Mouse (Mus musculus) CH12.LX (cell line): Measurements from ENCODE around the gene Camta1. TPM values are rescaled to one million over a fixed set of nuclear protein-coding genes. Genes with fewer than 3 reads are reported as not detected.

Source experiments
- DNase-seq: peaks from one replicate; pipeline ENCODE4 v3.0.0-alpha.2; 2013; ENCODE audit errors: extremely low read depth
- H3K27ac ChIP-seq: 2 replicates; pipeline ENCODE4 v1.5.1; 2012; ENCODE audit warnings: low read depth, mild to moderate bottlenecking, control low read depth, moderate library complexity; ENCODE audit not compliant: insufficient read depth
- H3K27me3 ChIP-seq: replicated peaks from 2 replicates; pipeline ENCODE3; 2012; ENCODE audit warnings: inconsistent platforms
- H3K36me3 ChIP-seq, 2 experiments: replicated peaks in 1 of 2; 2 replicates each; pipeline versions ENCODE3 to v1.6.1; 2012; ENCODE audit warnings: inconsistent platforms in 1 of 2, low read length in 1 of 2, mild to moderate bottlenecking in 1 of 2, mixed read lengths in 1 of 2, moderate library complexity in 1 of 2; ENCODE audit not compliant: control insufficient read depth in 1 of 2, insufficient read depth in 1 of 2
- H3K4me1 ChIP-seq, 2 experiments: 2 replicates each; pipeline ENCODE4 v1.6.1; 2012; ENCODE audit warnings: inconsistent platforms in 1 of 2, moderate library complexity in 1 of 2; ENCODE audit not compliant: insufficient read depth in 2 of 2, control insufficient read depth in 1 of 2
- H3K4me2 ChIP-seq: 2 replicates; pipeline ENCODE4 v1.6.1; 2012; ENCODE audit warnings: low read depth, mild to moderate bottlenecking, control low read depth; ENCODE audit not compliant: poor library complexity, insufficient read depth, severe bottlenecking
- H3K4me3 ChIP-seq, 3 experiments: fragments of 150-350 bp in 1 of 3; sonication (generic) in 1 of 3; replicated peaks in 1 of 3; 2 replicates each; pipeline versions ENCODE3 to v1.5.1; 2011 to 2012; ENCODE audit warnings: low read depth in 2 of 3, low read length in 2 of 3, mild to moderate bottlenecking in 2 of 3, moderate library complexity in 2 of 3, control low read depth in 1 of 3, improper control_type of control experiment in 1 of 3, inconsistent platforms in 1 of 3, mixed read lengths in 1 of 3; ENCODE audit not compliant: poor library complexity in 1 of 3
- H3K79me2 ChIP-seq: replicated peaks from 2 replicates; pipeline ENCODE4 v1.6.1; 2012; ENCODE audit warnings: mild to moderate bottlenecking, moderate library complexity; ENCODE audit not compliant: control insufficient read depth, poor library complexity, insufficient read depth, severe bottlenecking; ENCODE audit errors: extremely low read depth
- H3K9ac ChIP-seq: 2 replicates; pipeline ENCODE4 v1.6.1; 2012; ENCODE audit warnings: low read depth, mild to moderate bottlenecking, control low read depth, moderate library complexity; ENCODE audit not compliant: insufficient read depth
- H3K9me3 ChIP-seq: replicated peaks from 2 replicates; pipeline ENCODE3; 2012; ENCODE audit warnings: low read length, inconsistent platforms, mixed read lengths
- CHD1 ChIP-seq: IDR thresholded peaks from 2 replicates; pipeline ENCODE4 v1.6.1; 2012; ENCODE audit warnings: low read depth, low read length, improper control_type of control experiment, inconsistent platforms
- CTCF ChIP-seq, 2 experiments: IDR thresholded peaks in 1 of 2; conservative IDR thresholded peaks in 1 of 2; 2 replicates each; pipeline ENCODE4 v1.5.1; 2011 to 2012; ENCODE audit warnings: low read depth in 2 of 2, low read length in 2 of 2, improper control_type of control experiment in 1 of 2, inconsistent platforms in 1 of 2, mild to moderate bottlenecking in 1 of 2, moderate library complexity in 1 of 2
- E2F4 ChIP-seq: IDR thresholded peaks from 2 replicates; pipeline ENCODE4 v1.6.1; 2011; ENCODE audit warnings: low read depth, low read length, improper control_type of control experiment; ENCODE audit not compliant: insufficient replicate concordance
- ELF1 ChIP-seq: IDR thresholded peaks from 2 replicates; pipeline ENCODE4 v1.6.1; 2014; ENCODE audit warnings: low read depth, mild to moderate bottlenecking, inconsistent platforms, low read length, improper control_type of control experiment
- EP300 ChIP-seq: IDR thresholded peaks from 2 replicates; pipeline ENCODE4 v1.6.1; 2011; ENCODE audit warnings: low read length, improper control_type of control experiment
- ETS1 ChIP-seq: conservative IDR thresholded peaks from 2 replicates; pipeline ENCODE4 v1.6.1; 2012; ENCODE audit warnings: low read depth, mild to moderate bottlenecking, inconsistent platforms, low read length, improper control_type of control experiment, moderate library complexity
- GABPA ChIP-seq: IDR thresholded peaks from 2 replicates; pipeline ENCODE4 v1.6.1; 2012; ENCODE audit warnings: low read depth, low read length, improper control_type of control experiment, inconsistent platforms; ENCODE audit not compliant: insufficient replicate concordance
- JUN ChIP-seq: IDR thresholded peaks from 2 replicates; pipeline ENCODE4 v1.6.1; 2011; ENCODE audit warnings: low read depth, mild to moderate bottlenecking, low read length, improper control_type of control experiment, moderate library complexity; ENCODE audit not compliant: insufficient read depth
- KAT2A ChIP-seq: IDR thresholded peaks from 2 replicates; pipeline ENCODE4 v1.6.1; 2012; ENCODE audit warnings: low read length, improper control_type of control experiment, inconsistent platforms; ENCODE audit not compliant: insufficient replicate concordance
- MEF2A ChIP-seq: IDR thresholded peaks from 2 replicates; pipeline ENCODE4 v1.6.1; 2014; ENCODE audit warnings: low read depth, mild to moderate bottlenecking, inconsistent platforms, low read length, improper control_type of control experiment, borderline replicate concordance
- MYC ChIP-seq: IDR thresholded peaks from 2 replicates; pipeline ENCODE4 v1.6.1; 2011; ENCODE audit warnings: low read depth, mild to moderate bottlenecking, improper control_type of control experiment, low read length
- NELFE ChIP-seq: IDR thresholded peaks from 2 replicates; pipeline ENCODE4 v1.6.1; 2011; ENCODE audit warnings: low read depth, low read length, improper control_type of control experiment
- NRF1 ChIP-seq: IDR thresholded peaks from 2 replicates; pipeline ENCODE4 v1.6.1; 2014; ENCODE audit warnings: low read depth, mild to moderate bottlenecking, inconsistent platforms, low read length, improper control_type of control experiment, moderate library complexity
- PAX5 ChIP-seq: IDR thresholded peaks from 2 replicates; pipeline ENCODE4 v1.6.1; 2012; ENCODE audit warnings: low read length, inconsistent platforms, mixed read lengths
- RAD21 ChIP-seq: IDR thresholded peaks from 2 replicates; pipeline ENCODE4 v1.6.1; 2011; ENCODE audit warnings: low read depth, mild to moderate bottlenecking, low read length, improper control_type of control experiment, moderate library complexity
- RCOR1 ChIP-seq: conservative IDR thresholded peaks from 2 replicates; pipeline ENCODE4 v1.6.1; 2012; ENCODE audit warnings: low read depth, mild to moderate bottlenecking, inconsistent platforms, low read length, improper control_type of control experiment
- SMC3 ChIP-seq: IDR thresholded peaks from 2 replicates; pipeline ENCODE4 v1.6.1; 2011; ENCODE audit warnings: low read depth, low read length, improper control_type of control experiment
- UBTF ChIP-seq: IDR thresholded peaks from 2 replicates; pipeline ENCODE4 v1.6.1; 2012; ENCODE audit warnings: low read depth, mild to moderate bottlenecking, inconsistent platforms, low read length, improper control_type of control experiment, moderate library complexity
- USF1 ChIP-seq: IDR thresholded peaks from 2 replicates; pipeline ENCODE4 v1.6.1; 2014; ENCODE audit warnings: low read depth, mild to moderate bottlenecking, inconsistent platforms, low read length, improper control_type of control experiment
- USF2 ChIP-seq: conservative IDR thresholded peaks from 2 replicates; pipeline ENCODE4 v1.6.1; 2011; ENCODE audit warnings: low read depth, low read length, improper control_type of control experiment
- ZC3H11A ChIP-seq: IDR thresholded peaks from 2 replicates; pipeline ENCODE4 v1.6.1; 2012; ENCODE audit warnings: low read depth, mild to moderate bottlenecking, inconsistent platforms, low read length, improper control_type of control experiment
- ZKSCAN1 ChIP-seq: IDR thresholded peaks from 2 replicates; pipeline ENCODE4 v1.6.1; 2012; ENCODE audit warnings: low read depth, inconsistent platforms, low read length, improper control_type of control experiment, borderline replicate concordance
- ZMIZ1 ChIP-seq: IDR thresholded peaks from 2 replicates; pipeline ENCODE4 v1.6.1; 2012; ENCODE audit warnings: low read depth, mild to moderate bottlenecking, inconsistent platforms, low read length, improper control_type of control experiment
- ZNF384 ChIP-seq: IDR thresholded peaks from 2 replicates; pipeline ENCODE4 v1.6.1; 2012; ENCODE audit warnings: low read depth, low read length, improper control_type of control experiment, inconsistent platforms
- dilution Hi-C: fragments of 300-500 bp; cut with MboI; formaldehyde crosslinking; loops from 2 replicates; pipeline ENCODE4 v1.14.3; 2020; ENCODE audit warnings: low sequenced_read_pairs; ENCODE audit not compliant: extremely low pct_unique_long_range_greater_than_20kb, extremely low pct_ligation_motif_present
- in situ Hi-C: fragments of 300-500 bp; cut with MboI; formaldehyde crosslinking; loops from 3 replicates; pipeline ENCODE4 v1.14.3; 2019; ENCODE audit warnings: low sequenced_read_pairs, low pct_ligation_motif_present, low pct_unique_long_range_greater_than_20kb, mixed read lengths
- polyA plus RNA-seq: library from polyadenylated mRNA; unstranded; fragments of >175 nt; gene quantifications from 2 replicates; pipeline ENCODE4 v1.2.1, GENCODE M21; 2012; ENCODE audit warnings: low read depth; ENCODE audit not compliant: insufficient read length
- total RNA-seq, 2 experiments: library from RNA; depleted of rRNA; stranded (reverse); fragments of 300-350 nt in 1 of 2; fragments of >200 nt in 1 of 2; gene quantifications; 2 replicates each; pipeline ENCODE4 v1.2.3; 2012 to 2014

Gene Camta1
- total and polyA plus RNA-seq, 3 experiments, result 9.9 to 32.5 (median 15.3) TPM

- DNase-seq, result peak; percentile 57
These were observed 788.5 kb downstream of the Camta1 start for GRCm38 (mm10) chr4:151073108-151073744.

GRCm38 (mm10) chr4:151070962-151071361 is 790.7 kb downstream of the Camta1 start:
- H3K27ac ChIP-seq, result no peak overlapping the region
- TF ChIP-seq USF2 (no peak), RAD21 (no peak), EP300 (no peak), NELFE (no peak), MEF2A (no peak), ETS1 (no peak), ZMIZ1 (no peak), USF1 (no peak), PAX5 (no peak), UBTF (no peak)
- TF ChIP-seq, all 38 proteins: peak for 0
- DNase-seq, result no peak
- in situ Hi-C loops, result no loop called here
- H3K9ac ChIP-seq, result no peak overlapping the region
- H3K4me1 ChIP-seq, result no peaks in the 10 kb centered on the region
- H3K27me3 ChIP-seq, result peaks cover 24% of the 10 kb centered on the region
- dilution Hi-C loops, result no loop called here
- H3K79me2 ChIP-seq, result no peaks in the 10 kb centered on the region
- no peak overlapping the region for H3K4me3 ChIP-seq
- no peaks in the 10 kb centered on the region for H3K36me3 ChIP-seq
- no peaks in the 10 kb centered on the region for H3K9me3 ChIP-seq
- no peak overlapping the region for H3K4me2 ChIP-seq

More at GRCm38 (mm10) chr4:151073108-151073744, 788.5 kb downstream of the Camta1 start:
- no peaks in the 10 kb centered on the region for H3K9me3 ChIP-seq
- H3K9ac ChIP-seq, result no peak overlapping the region
- in situ Hi-C loops (no loop called here), dilution Hi-C loops (no loop called here)
- no peaks in the 10 kb centered on the region for H3K36me3 ChIP-seq
- no peak overlapping the region for H3K27ac ChIP-seq
- no peaks in the 10 kb centered on the region for H3K79me2 ChIP-seq
- no peak overlapping the region for H3K4me3 ChIP-seq
- H3K4me1 ChIP-seq, result no peaks in the 10 kb centered on the region
- TF ChIP-seq CTCF (conservative IDR thresholded peaks at IDR 0.05 in 1 of 2, IDR thresholded peaks at IDR 0.05 in 1 of 2; ENCODE audit: low read depth in 2 of 2, low read length in 2 of 2) (peak; percentile 50 to 84), ZC3H11A (no peak), ZKSCAN1 (no peak), JUN (no peak), NRF1 (no peak), GABPA (no peak), E2F4 (no peak), MEF2A (no peak), EP300 (no peak), ZMIZ1 (no peak), RAD21 (peak; percentile 86), RCOR1 (no peak), MYC (no peak), PAX5 (no peak), ELF1 (peak; percentile 19; the same call in 1 of the 2 replicates), CHD1 (no peak), ZNF384 (no peak), SMC3 (peak; percentile 72), NELFE (0 out of 2 replicates have a peak, but pooled peaks have one; percentile 23), KAT2A (no peak)
- no peak overlapping the region for H3K4me2 ChIP-seq
- peaks cover 27% of the 10 kb centered on the region for H3K27me3 ChIP-seq
